Comparison of ENCODE assay signal across 9 mouse cellular contexts in genomic region chr3:126695456-126696293, GRCm38 (mm10).
DNase-seq lines count a peak whose midpoint lies in the region; ATAC-seq lines count a peak whose summit lies in the region.
"Had no signal": no experiment of that assay in that cellular context is flagged by ENCODE, and none has a peak within 500 bp of the region (broad histone marks: within the 10 kb centered on the region; RNA-seq: fewer than 3 reads in every experiment).

No protein-coding gene starts in this region.

- H3K4me3 ChIP-seq in hindbrain, embryonic 13.5 days, result no peak overlapping the region

- H3K9ac ChIP-seq in hindbrain, embryonic 13.5 days, result peak overlapping the region; percentile 39; the same call in 1 of the 2 replicates

- H3K4me2 ChIP-seq in hindbrain, embryonic 13.5 days, result peak overlapping the region; percentile 13; the same call in 1 of the 2 replicates

- peak overlapping the region; percentile 64 for H3K27ac ChIP-seq in hindbrain, embryonic 13.5 days
- H3K27ac ChIP-seq: macrophage had no signal

- WGBS in hindbrain, embryonic 13.5 days, result 5% methylated on average over 12 of the region's 12 CpGs

- peak; percentile 77 for DNase-seq in adrenal gland, adult 8-10 months
- peak; percentile 79 to 85 for DNase-seq in cerebellum, postnatal 25 days
- DNase-seq in gastrocnemius, adult 18-20 months (ENCODE audit: low spot score), result peak; percentile 83
- peak; percentile 88 for DNase-seq in layer of hippocampus, adult 9-11 months
- peak; percentile 82 for DNase-seq in mesoderm, embryonic 11.5 days (ENCODE audit: low read depth, low spot score)
- peak; percentile 29 for DNase-seq in right cerebral cortex, postnatal 25 days

- no peaks in the 10 kb centered on the region for H3K27me3 ChIP-seq in hindbrain, embryonic 13.5 days

- H3K9me3 ChIP-seq in hindbrain, embryonic 13.5 days, result no peaks in the 10 kb centered on the region

- peak; percentile 92 for ATAC-seq in hindbrain, embryonic 13.5 days (ENCODE audit: low FRiP score)
- no peak for ATAC-seq in megakaryocyte-erythroid progenitor cell, adult 5-6 weeks (replicated peaks; ENCODE audit: low FRiP score, low TSS enrichment, poor library complexity, severe bottlenecking)

- peaks cover 19% of the 10 kb centered on the region for H3K4me1 ChIP-seq in hindbrain, embryonic 13.5 days (replicated peaks)

- H3K36me3 ChIP-seq in hindbrain, embryonic 13.5 days, result no peaks in the 10 kb centered on the region

Comparison
In these comparisons a context has a peak if more than half of its experiments do, and no peak if none do; other contexts are left out.
1. DNase-seq: peak in every context shown above with its lines; median percentile 88 in layer of hippocampus, adult 9-11 months; 83 in gastrocnemius, adult 18-20 months; 82 in cerebellum, postnatal 25 days; 82 in mesoderm, embryonic 11.5 days; 77 in adrenal gland, adult 8-10 months; 29 in right cerebral cortex, postnatal 25 days.